Mouse (Mus musculus) stomach, postnatal 0 days (tissue): ENCODE data around the gene Adrb1.

ENCODE experiments used
- CTCF ChIP-seq: IDR thresholded peaks from 2 replicates; pipeline ENCODE4 v1.5.1; 2016; ENCODE audit warnings: antibody characterized with exemption, low read depth, mild to moderate bottlenecking, moderate library complexity
- EP300 ChIP-seq: optimal IDR thresholded peaks from 2 replicates; pipeline ENCODE3; 2016; ENCODE audit warnings: antibody characterized with exemption

DNA sequence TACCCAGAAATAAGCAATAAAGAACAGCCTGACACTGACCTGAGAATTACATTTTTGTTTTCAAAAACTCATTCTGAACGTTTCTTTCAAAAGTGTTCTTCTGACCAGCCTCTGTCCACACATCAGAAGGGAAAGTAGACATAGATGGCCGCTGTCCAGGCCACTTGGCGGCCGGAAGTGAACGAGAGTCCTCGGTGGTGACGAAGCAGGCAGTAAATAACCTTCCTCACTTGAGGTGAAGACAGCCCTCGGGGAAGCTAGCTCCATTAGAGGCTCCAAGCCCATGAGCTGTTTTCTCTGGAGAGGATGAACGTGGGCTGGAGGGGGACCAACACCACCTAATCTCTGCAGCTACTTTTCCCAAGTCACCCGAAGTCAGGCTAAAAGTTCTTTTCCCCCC lies 21.2 kb upstream of the Adrb1 start:
- TF ChIP-seq CTCF: no peak
- TF ChIP-seq EP300: no peak
